Mouse (Mus musculus) heart, embryonic 12.5 days (tissue): ENCODE results near the gene Lefty2. TPM values are rescaled to one million over a fixed set of nuclear protein-coding genes. Genes with fewer than 3 reads are reported as not detected.

ENCODE experiments used
- ATAC-seq: fragments of 200-750 bp; cut with Nextera tagmentation; 2 replicates; pipeline ENCODE4 v1.8.0; 2017; ENCODE audit warnings: moderate TSS enrichment, moderate library complexity; ENCODE audit not compliant: insufficient number of reproducible peaks, low FRiP score
- H3K27ac ChIP-seq: fragments of 300-500 bp; sonication (generic); 2 replicates; pipeline ENCODE4 v1.5.1; 2016; ENCODE audit warnings: mild to moderate bottlenecking, moderate library complexity; ENCODE audit not compliant: poor library complexity, severe bottlenecking
- H3K27me3 ChIP-seq: fragments of 300-500 bp; sonication (generic); replicated peaks from 2 replicates; pipeline ENCODE4 v1.6.1; 2016; ENCODE audit warnings: mild to moderate bottlenecking, moderate library complexity
- H3K36me3 ChIP-seq: fragments of 300-500 bp; sonication (generic); 2 replicates; pipeline ENCODE4 v1.6.1; 2016; ENCODE audit warnings: mild to moderate bottlenecking, moderate library complexity
- H3K4me1 ChIP-seq: fragments of 300-500 bp; sonication (generic); replicated peaks from 2 replicates; pipeline ENCODE4 v1.6.1; 2016; ENCODE audit warnings: mild to moderate bottlenecking
- H3K4me2 ChIP-seq: fragments of 300-500 bp; sonication (generic); 2 replicates; pipeline ENCODE4 v1.6.1; 2016; ENCODE audit warnings: mild to moderate bottlenecking, moderate library complexity
- H3K4me3 ChIP-seq: fragments of 300-500 bp; sonication (generic); 2 replicates; pipeline ENCODE4 v1.5.1; 2016; ENCODE audit warnings: mild to moderate bottlenecking
- H3K9ac ChIP-seq: fragments of 300-500 bp; sonication (generic); 2 replicates; pipeline ENCODE4 v1.6.1; 2016; ENCODE audit warnings: mild to moderate bottlenecking, moderate library complexity
- H3K9me3 ChIP-seq: fragments of 300-500 bp; sonication (generic); replicated peaks from 2 replicates; pipeline ENCODE4 v1.6.1; 2016; ENCODE audit warnings: mild to moderate bottlenecking, moderate library complexity
- WGBS: fragments of 180-500 bp; shearing (Covaris S2); methylation state at CpG from one replicate; pipeline ENCODE4 v1.1.7; 2016; 5-methylcytosine and 5-hydroxymethylcytosine counted together
- polyA plus RNA-seq: library from polyadenylated mRNA; unstranded; fragments of >200 nt; fragmentation: Nextera tagmentation; extraction: Ambion mirVana; gene quantifications from 2 replicates; pipeline ENCODE4 v1.2.1, GENCODE M21; 2016

Lefty2 gene
- polyA plus RNA-seq, 1 experiment from 2014 or later, result 0.15 TPM

DNA sequence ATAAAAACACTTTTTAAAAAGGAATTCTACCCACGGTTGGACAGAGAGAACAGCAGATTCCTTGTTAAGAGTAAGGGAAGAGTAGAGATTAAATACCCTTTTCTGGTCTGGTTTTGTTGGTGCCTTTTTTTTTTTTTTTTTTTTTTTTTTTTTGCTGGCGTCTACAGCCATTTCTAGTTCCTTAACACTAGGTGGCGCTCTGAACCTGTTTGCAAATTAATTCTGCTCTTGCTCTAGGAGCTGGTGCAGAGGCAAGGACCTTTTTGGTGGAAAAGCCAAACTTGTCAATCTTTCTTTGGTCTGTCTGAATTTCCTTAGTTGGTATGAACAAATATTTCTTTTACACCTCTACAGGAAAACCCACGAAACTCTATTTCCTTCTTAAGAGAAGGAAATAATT, 8.2 kb downstream of the Lefty2 start:
- Histone ChIP-seq H3K36me3 (peaks cover 6% of the 10 kb centered on the region), H3K4me2 (no peak overlapping the region), H3K27me3 (0 out of 2 replicates have a peak, but pooled peaks cover 7% of the 10 kb centered on the region), H3K4me1 (peaks cover 16% of the 10 kb centered on the region), H3K9ac (no peak overlapping the region), H3K4me3 (no peak overlapping the region), H3K9me3 (no peaks in the 10 kb centered on the region), H3K27ac (no peak overlapping the region)
- ATAC-seq, result no peak
- WGBS, result under 1% methylated on average over 4 of the region's 4 CpGs

DNA sequence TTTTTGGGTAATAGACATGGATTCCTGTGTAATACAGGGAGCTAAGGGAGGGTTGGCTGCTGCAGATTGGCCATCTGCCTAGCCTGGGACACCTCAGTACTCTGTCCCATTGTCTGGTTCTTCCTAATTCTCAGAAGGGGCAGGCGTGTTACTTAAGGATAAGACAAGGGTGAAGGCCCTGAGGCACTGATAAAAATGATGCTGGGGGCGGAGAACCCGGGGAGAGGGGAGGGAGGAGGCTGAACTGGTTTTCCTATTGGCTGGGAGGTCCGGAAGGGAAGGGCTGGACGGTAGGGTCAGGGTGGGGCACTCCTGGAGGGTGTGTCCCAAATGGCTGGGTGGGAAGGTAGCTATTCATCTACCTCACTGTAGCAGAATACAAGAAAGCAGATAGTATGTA, 10.0 kb downstream of the Lefty2 start:
- ATAC-seq, result peak; percentile 88
- no peak overlapping the region for H3K4me3 ChIP-seq
- no peaks in the 10 kb centered on the region for H3K27me3 ChIP-seq
- WGBS, result 26% methylated on average over 5 of the region's 5 CpGs
- H3K36me3 ChIP-seq, result peaks cover 23% of the 10 kb centered on the region
- H3K9ac ChIP-seq, result no peak overlapping the region
- H3K9me3 ChIP-seq, result no peaks in the 10 kb centered on the region
- H3K4me2 ChIP-seq, result no peak overlapping the region
- peaks cover 19% of the 10 kb centered on the region for H3K4me1 ChIP-seq
- no peak overlapping the region for H3K27ac ChIP-seq

DNA sequence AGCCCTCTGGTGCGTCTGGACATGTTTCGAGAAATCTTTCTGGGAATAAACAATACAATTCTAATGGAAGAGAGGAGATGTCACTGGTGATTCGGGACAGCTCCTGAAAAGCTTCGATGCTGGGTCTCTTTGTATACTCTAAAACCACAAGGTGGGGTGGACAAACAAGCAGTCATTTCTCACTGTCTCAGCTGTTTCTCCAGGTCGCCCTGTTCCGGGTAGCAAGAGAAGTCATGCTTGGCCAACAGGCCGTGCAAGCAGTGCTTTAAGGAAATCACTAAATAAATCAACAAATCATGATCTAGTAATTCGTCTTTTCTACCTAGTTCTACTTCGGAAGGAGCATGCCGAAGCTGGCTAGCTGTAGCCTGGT, 10.7 kb downstream of the Lefty2 start:
- peak overlapping the region; percentile 89 for H3K4me2 ChIP-seq
- H3K9me3 ChIP-seq, result no peaks in the 10 kb centered on the region
- H3K4me1 ChIP-seq, result peaks cover 19% of the 10 kb centered on the region
- 37% methylated on average over 10 of the region's 10 CpGs for WGBS
- H3K27me3 ChIP-seq, result no peaks in the 10 kb centered on the region
- peak overlapping the region; percentile 71 for H3K4me3 ChIP-seq
- H3K9ac ChIP-seq, result peak overlapping the region; percentile 53; the same call in 1 of the 2 replicates
- peak overlapping the region; percentile 61 for H3K27ac ChIP-seq
- H3K36me3 ChIP-seq, result peaks cover 30% of the 10 kb centered on the region
- no peak for ATAC-seq

DNA sequence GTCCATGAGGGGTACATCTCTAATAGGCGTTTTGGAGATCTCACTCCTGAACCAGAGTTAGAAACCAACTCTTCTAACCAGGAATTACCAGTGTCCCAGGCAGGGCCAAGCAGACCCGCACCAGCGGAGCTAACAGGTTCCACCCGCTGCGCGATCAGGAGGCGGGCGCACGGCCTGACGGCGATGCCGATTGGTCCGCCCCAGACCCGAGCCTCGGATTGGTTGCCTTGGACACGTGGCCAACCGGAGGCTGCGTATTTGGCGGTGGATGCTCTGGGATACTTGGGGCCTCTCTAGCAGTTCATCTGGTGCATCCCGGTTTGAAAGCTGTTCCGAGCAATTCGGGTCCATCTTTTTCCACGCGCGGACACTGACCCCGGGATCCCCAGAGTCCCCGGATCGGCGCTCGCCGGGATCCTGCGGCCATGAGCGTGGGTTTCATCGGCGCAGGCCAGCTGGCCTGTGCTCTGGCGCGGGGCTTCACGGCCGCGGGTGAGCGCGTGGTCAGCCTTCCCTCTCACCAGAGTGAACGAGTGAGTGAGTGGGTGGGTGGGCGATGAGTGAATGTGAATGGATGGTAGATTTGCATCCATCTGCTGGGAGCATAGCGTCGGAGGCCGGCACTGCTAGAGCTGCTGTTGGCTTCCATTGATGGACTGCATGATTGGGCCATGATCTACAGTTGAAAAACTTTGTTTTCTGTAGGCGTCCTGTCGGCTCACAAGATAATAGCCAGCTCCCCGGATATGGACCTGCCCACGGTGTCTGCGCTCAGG, 11.3 kb downstream of the Lefty2 start, which contains the start of gene Pycr2:
Pycr2 (plus strand) TSS at position 255 of the 776 bp plus-strand sequence.
- Histone ChIP-seq H3K36me3 (peaks cover 30% of the 10 kb centered on the region), H3K27me3 (no peaks in the 10 kb centered on the region), H3K4me3 (peak within 1 kb of the TSS; percentile 71), H3K9ac (peak within 1 kb of the TSS; percentile 80), H3K4me2 (peak within 1 kb of the TSS; percentile 89), H3K4me1 (peaks cover 19% of the 10 kb centered on the region), H3K27ac (peak within 1 kb of the TSS; percentile 65), H3K9me3 (no peaks in the 10 kb centered on the region)
- ATAC-seq, result peak; percentile 97
- under 1% methylated on average over 52 of the region's 52 CpGs for WGBS

DNA sequence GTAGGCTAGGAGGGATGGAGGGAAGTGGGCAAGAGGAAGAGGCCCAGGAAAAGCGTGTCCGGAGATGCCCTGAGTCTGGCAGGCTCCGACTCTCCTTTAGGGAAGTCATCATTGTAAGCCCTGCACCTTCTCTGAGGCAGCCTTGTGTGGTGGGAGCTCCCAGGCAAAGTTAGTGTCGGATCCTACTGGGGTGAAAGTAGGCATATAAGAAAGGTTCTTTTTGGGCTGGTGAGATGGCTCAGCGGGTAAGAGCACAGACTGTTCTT, 11.8 kb downstream of the Lefty2 start:
- H3K27me3 ChIP-seq, result no peaks in the 10 kb centered on the region
- H3K9ac ChIP-seq, result peak overlapping the region; percentile 80
- H3K36me3 ChIP-seq, result peaks cover 30% of the 10 kb centered on the region
- peaks cover 19% of the 10 kb centered on the region for H3K4me1 ChIP-seq
- under 1% methylated on average over 5 of the region's 5 CpGs for WGBS
- peak overlapping the region; percentile 89 for H3K4me2 ChIP-seq
- H3K4me3 ChIP-seq, result peak overlapping the region; percentile 71
- ATAC-seq, result no peak
- H3K9me3 ChIP-seq, result no peaks in the 10 kb centered on the region
- peak overlapping the region; percentile 65 for H3K27ac ChIP-seq

DNA sequence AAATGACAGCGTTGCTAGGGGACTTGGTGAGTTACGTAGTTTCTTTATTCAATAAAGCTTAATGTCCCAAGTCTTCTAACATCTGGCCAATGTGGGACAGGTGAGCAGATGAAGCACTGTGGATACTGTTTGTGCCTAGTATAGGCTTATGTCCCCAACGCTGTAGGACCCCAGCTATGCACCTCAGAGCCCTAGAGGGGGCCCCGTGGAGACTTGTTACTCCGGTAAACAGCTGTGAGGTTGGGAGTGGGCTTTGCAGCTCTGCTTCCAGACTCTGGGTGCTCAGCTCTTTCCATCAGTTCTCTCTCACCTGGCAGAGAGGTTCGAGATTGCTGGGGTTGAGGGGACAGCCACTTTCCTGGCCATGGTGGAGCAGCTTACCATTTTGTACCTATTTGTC, 12.4 kb downstream of the Lefty2 start:
- ATAC-seq, result no peak
- peaks cover 19% of the 10 kb centered on the region for H3K4me1 ChIP-seq
- no peak overlapping the region for H3K27ac ChIP-seq
- no peaks in the 10 kb centered on the region for H3K9me3 ChIP-seq
- peaks cover 30% of the 10 kb centered on the region for H3K36me3 ChIP-seq
- 72% methylated on average over 6 of the region's 6 CpGs for WGBS
- H3K9ac ChIP-seq, result peak overlapping the region; percentile 55; the same call in 1 of the 2 replicates
- H3K4me3 ChIP-seq, result peak overlapping the region; percentile 71
- no peaks in the 10 kb centered on the region for H3K27me3 ChIP-seq
- H3K4me2 ChIP-seq, result peak overlapping the region; percentile 89

DNA sequence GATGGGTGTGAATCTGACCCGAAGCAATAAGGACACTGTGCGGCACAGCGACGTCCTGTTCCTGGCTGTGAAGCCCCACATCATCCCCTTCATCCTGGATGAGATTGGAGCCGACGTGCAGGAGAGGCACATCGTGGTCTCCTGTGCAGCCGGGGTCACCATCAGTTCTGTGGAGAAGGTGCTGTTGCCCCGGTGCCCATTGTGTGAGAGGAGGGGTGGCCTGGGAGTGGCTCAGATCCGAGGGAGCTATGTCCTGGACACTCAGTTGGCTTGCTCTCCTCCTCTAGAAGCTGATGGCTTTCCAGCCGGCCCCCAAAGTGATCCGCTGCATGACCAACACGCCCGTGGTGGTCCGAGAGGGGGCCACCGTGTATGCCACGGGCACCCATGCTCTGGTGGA, 13.0 kb downstream of the Lefty2 start:
- no peaks in the 10 kb centered on the region for H3K9me3 ChIP-seq
- no peak overlapping the region for H3K27ac ChIP-seq
- H3K27me3 ChIP-seq, result no peaks in the 10 kb centered on the region
- H3K9ac ChIP-seq, result no peak overlapping the region
- peak overlapping the region; percentile 89 for H3K4me2 ChIP-seq
- peak overlapping the region; percentile 71 for H3K4me3 ChIP-seq
- no peak for ATAC-seq
- peaks cover 19% of the 10 kb centered on the region for H3K4me1 ChIP-seq
- 88% methylated on average over 17 of the region's 17 CpGs for WGBS
- H3K36me3 ChIP-seq, result peaks cover 30% of the 10 kb centered on the region

DNA sequence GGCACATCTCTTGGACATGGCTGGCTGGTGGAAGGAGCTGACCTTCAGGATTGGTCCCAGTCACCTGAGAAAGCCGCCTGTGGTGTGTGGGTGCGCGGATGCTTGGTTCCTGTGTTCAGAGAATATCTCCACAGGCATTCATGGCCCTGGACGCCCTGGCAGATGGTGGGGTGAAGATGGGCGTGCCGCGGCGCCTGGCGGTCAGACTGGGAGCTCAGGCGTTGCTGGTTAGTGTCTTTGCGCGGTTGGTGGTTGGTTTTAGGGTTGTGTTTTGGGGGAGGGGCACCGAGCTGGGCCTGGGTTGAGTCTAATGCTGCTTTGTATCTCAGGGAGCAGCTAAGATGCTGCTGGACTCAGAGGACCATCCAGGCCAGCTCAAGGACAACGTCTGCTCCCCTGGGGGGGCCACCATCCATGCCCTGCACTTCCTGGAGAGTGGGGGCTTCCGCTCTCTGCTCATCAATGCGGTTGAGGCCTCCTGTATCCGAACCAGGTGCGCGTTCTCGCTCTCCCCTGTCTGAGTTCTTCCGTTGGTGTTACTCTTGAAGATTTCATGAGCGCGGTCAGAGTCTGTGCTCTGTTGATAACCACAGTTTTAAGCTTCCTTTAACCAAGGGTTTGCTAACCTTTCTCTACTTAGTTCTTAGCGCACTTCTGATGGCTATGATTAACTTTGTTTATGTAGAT, 13.7 kb downstream of the Lefty2 start:
- no peaks in the 10 kb centered on the region for H3K27me3 ChIP-seq
- H3K4me3 ChIP-seq, result peak overlapping the region; percentile 13
- H3K27ac ChIP-seq, result no peak overlapping the region
- no peak for ATAC-seq
- peaks cover 30% of the 10 kb centered on the region for H3K36me3 ChIP-seq
- no peaks in the 10 kb centered on the region for H3K9me3 ChIP-seq
- 90% methylated on average over 24 of the region's 24 CpGs for WGBS
- H3K4me2 ChIP-seq, result peak overlapping the region; percentile 89
- peaks cover 22% of the 10 kb centered on the region for H3K4me1 ChIP-seq
- H3K9ac ChIP-seq, result no peak overlapping the region

DNA sequence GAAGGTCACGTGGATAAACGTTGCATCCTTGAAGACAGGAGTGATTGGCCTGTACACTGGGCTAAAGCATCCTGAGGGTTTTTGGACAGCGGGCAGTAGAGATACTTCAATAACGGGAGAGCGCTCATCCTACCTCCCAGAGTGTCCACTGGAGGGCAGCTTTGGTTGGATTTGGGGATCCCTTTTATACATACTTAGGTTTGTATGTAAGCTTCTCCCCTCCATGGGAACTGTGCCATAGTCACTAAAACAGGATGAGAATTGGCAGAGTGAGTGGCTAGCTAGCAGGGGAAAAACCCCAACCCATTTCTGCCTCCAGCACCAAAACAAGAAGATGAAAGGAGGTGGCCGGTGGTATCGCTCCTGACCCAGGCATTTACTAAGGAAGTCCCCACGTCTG, 18.2 kb downstream of the Lefty2 start:
- Histone ChIP-seq H3K4me1 (peaks cover 13% of the 10 kb centered on the region; the same call in 1 of the 2 replicates), H3K27me3 (no peaks in the 10 kb centered on the region), H3K4me2 (peak overlapping the region; percentile 53), H3K4me3 (no peak overlapping the region), H3K36me3 (peaks cover 24% of the 10 kb centered on the region), H3K9ac (no peak overlapping the region), H3K27ac (no peak overlapping the region), H3K9me3 (no peaks in the 10 kb centered on the region)
- WGBS, result 46% methylated on average over 8 of the region's 8 CpGs
- ATAC-seq, result no peak

DNA sequence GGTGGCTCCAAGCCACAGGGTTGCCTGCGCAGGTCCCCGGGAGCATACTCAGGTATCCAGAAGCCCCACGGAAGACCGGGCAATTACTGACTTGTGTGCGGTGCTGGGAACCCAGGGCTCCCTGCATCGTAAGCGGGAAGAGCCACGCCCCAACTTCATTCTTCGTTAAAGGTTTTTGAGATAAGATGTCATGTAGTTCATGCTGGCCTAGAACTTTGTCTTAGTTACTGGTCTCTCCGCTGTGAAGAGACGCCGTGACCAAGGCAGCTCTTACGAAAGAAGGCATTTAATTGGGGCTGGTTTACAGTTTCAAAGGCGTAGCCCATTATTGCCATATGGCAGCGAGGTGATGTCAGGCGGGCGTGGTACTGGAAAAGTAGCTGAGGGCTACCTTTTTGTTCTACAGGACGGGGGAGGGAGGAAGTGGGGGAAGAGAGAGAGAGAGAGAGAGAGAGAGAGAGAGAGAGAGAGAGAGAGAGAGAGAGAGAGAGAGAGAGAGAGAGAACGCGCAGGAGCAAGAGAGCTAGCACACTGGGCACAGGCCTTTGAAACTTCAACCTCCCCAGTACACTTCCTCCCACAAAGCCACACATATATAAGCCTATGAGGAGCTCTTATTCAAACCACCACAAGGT, 18.9 kb downstream of the Lefty2 start:
- no peaks in the 10 kb centered on the region for H3K27me3 ChIP-seq
- peaks cover 10% of the 10 kb centered on the region; the same call in 1 of the 2 replicates for H3K4me1 ChIP-seq
- ATAC-seq, result 0 out of 2 replicates have a peak, but pooled peaks have one; percentile 44
- H3K27ac ChIP-seq, result no peak overlapping the region
- no peaks in the 10 kb centered on the region for H3K9me3 ChIP-seq
- H3K4me2 ChIP-seq, result peak overlapping the region; percentile 53
- H3K36me3 ChIP-seq, result peaks cover 18% of the 10 kb centered on the region
- no peak overlapping the region for H3K4me3 ChIP-seq
- no peak overlapping the region for H3K9ac ChIP-seq
- whole genome bisulfite sequencing, result 45% methylated on average over 20 of the region's 20 CpGs

DNA sequence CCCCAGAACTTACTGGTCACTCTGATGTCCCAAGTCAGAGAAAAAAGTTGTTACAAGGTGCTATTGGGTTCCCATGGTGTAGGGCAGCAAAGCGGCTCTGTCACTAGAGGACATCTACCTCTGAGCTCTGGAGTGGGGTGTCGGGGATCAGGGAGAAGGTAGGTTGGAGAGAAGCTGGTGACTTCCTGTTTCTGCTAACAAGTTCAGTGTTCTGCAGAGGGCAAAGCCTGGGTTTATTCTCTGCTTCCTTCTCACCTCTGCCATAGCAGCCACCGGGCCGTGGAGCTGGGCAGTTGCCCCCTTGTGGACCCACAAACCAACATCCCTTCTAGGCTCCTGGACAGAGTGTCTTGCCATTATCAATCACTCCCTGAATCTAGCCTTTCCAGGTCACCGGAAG, 19.9 kb downstream of the Lefty2 start:
- H3K9ac ChIP-seq, result no peak overlapping the region
- H3K4me1 ChIP-seq, result peaks cover 10% of the 10 kb centered on the region; the same call in 1 of the 2 replicates
- 84% methylated on average over 5 of the region's 5 CpGs for WGBS
- peaks cover 9% of the 10 kb centered on the region for H3K36me3 ChIP-seq
- H3K9me3 ChIP-seq, result no peaks in the 10 kb centered on the region
- H3K27me3 ChIP-seq, result no peaks in the 10 kb centered on the region
- no peak for ATAC-seq
- no peak overlapping the region for H3K27ac ChIP-seq
- no peak overlapping the region for H3K4me3 ChIP-seq
- H3K4me2 ChIP-seq, result no peak overlapping the region
